Mouse (Mus musculus): ENCODE data around the gene Jmjd1c. TPM values are rescaled to one million over a fixed set of nuclear protein-coding genes. Genes with fewer than 3 reads are reported as not detected.
A peak's percentile ranks its signal among the peaks of the same experiment; 100 is the strongest.

The Jmjd1c gene
- polyA plus RNA-seq, 1 experiment from 2014 or later: 29.9 TPM

DNA sequence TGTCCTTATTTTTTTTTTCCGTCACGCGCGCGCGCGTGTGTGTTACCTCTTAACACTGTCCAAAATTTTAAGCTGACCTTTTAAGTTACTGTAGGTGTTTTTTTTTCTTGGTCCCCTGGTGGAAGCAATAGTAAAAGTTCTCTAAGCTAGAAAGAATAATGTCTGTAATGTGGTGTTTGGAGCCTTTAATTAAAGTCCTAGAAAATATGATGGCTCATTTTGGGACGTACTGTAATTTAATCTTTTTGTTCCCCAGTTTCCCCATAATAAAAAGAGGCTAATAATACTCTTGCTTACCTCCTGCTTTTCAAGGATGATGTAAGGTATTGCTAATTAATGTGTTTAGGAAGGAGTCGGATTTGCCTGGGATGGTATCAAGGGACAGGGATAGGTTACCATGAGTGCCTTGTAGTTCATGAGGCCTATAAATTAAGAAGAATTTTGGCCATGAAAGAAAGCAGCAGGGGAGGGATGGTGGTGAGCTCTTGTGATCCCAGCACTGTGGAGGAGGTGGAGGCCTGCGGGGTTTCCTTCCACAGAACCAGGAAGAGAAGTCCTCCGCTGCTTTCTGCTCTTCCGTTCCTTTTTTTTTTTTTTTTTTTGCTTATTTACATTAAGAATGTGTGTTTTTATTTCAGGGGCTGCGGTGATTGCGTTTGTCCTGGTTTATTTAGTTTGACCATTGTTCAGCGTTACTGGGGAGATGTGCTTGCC lies 1.7 kb downstream of the Jmjd1c start:
- ATAC-seq (replicated peaks; ENCODE audit: extremely low read depth, insufficient read depth, low FRiP score): no peak
- Histone ChIP-seq H3K27me3 (ENCODE audit: control insufficient read depth, insufficient read depth, low read length) (no peaks in the 10 kb centered on the region), H3K27ac (ENCODE audit: low read length) (peak overlapping the region; percentile 99), H3K9ac (ENCODE audit: low read length) (peak overlapping the region; percentile 100), H3K4me3 (ENCODE audit: low read length) (peak overlapping the region; percentile 92), H3K9me3 (replicated peaks; ENCODE audit: control insufficient read depth, low read length) (no peaks in the 10 kb centered on the region), H3K36me3 (ENCODE audit: control insufficient read depth, insufficient read depth) (no peaks in the 10 kb centered on the region), H3K4me2 (ENCODE audit: low read depth, low read length) (peak overlapping the region; percentile 75), H3K4me1 (ENCODE audit: control insufficient read depth, insufficient read depth, low read length) (peaks cover 50% of the 10 kb centered on the region)
- 3% methylated on average over 15 of the region's 15 CpGs for WGBS

DNA sequence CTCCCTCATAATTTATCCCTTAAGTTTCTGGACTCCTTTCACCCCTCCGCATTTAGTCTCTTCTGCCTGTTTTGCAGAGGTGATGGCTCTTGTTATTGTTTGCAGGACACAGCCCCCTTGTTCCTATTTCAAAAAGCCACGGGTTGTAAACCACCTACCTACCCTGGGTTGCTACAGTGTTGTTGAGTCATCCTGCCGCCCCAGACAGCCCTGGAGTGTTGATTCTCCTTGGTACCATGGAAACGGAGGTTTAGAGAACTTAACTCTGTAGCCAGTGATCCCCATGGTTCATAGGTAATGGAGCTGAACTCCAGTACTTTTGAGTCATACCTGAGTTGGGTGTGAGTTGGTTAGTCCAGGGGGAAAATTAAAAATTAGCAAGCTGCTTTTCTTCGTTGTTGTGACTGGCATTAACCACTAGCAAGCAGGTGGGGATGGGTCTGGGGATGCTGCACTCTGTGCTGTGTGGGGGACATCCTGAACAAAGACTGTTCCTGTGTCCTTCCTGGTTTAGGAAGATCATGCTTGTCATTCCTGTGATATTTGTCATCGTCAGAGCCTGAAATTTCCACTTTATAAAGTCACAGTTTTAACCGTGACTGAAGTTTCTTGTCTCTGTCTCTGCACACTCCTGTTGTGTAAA lies 2.6 kb downstream of the Jmjd1c start:
- no peak for ATAC-seq (replicated peaks; ENCODE audit: extremely low read depth, insufficient read depth, low FRiP score)
- Histone ChIP-seq H3K4me3 (ENCODE audit: low read length) (peak overlapping the region; percentile 92), H3K27ac (ENCODE audit: low read length) (peak overlapping the region; percentile 99), H3K4me2 (ENCODE audit: low read depth, low read length) (peak overlapping the region; percentile 75), H3K4me1 (ENCODE audit: control insufficient read depth, insufficient read depth, low read length) (peaks cover 59% of the 10 kb centered on the region), H3K36me3 (ENCODE audit: control insufficient read depth, insufficient read depth) (no peaks in the 10 kb centered on the region), H3K27me3 (ENCODE audit: control insufficient read depth, insufficient read depth, low read length) (no peaks in the 10 kb centered on the region), H3K9me3 (replicated peaks; ENCODE audit: control insufficient read depth, low read length) (no peaks in the 10 kb centered on the region), H3K9ac (ENCODE audit: low read length) (peak overlapping the region; percentile 100)
- 16% methylated on average over 7 of the region's 7 CpGs for WGBS

DNA sequence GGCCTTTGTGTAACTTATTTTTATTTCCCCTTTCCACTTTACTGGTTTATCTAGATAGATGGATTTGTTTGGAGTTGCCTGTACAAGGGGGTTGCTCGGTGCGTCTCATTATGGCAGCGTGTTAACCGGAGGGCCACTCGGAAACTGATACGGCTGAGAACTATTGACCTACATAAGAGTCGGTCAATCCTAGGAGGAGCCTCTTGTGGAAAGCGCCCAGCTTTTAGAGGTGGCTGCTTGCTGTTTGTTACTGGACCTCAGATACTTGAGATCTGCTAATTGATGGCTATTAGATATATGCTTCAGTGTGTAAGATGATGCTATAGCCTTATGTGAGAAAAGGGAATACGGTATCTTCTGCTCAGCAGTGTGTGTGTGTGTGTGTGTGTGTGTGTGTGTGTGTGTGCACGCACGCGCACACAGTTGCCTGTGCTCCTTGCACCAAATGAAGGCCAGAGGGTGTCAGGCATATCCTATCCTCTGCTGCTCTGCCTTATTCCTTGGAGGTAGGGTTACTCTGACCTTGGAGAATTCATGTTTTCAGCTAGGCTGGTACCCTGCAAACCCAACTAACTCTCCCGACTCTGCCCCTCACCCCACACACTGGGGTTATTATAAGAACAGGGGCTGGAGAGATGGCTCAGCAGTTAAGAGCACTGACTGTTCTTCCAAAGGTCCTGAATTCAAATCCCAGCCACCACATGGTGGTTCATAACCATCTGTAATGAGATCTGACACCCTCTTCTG lies 3.4 kb downstream of the Jmjd1c start:
- Histone ChIP-seq H3K4me3 (ENCODE audit: low read length) (peak overlapping the region; percentile 92), H3K27ac (ENCODE audit: low read length) (peak overlapping the region; percentile 99), H3K9ac (ENCODE audit: low read length) (peak overlapping the region; percentile 58)

DNA sequence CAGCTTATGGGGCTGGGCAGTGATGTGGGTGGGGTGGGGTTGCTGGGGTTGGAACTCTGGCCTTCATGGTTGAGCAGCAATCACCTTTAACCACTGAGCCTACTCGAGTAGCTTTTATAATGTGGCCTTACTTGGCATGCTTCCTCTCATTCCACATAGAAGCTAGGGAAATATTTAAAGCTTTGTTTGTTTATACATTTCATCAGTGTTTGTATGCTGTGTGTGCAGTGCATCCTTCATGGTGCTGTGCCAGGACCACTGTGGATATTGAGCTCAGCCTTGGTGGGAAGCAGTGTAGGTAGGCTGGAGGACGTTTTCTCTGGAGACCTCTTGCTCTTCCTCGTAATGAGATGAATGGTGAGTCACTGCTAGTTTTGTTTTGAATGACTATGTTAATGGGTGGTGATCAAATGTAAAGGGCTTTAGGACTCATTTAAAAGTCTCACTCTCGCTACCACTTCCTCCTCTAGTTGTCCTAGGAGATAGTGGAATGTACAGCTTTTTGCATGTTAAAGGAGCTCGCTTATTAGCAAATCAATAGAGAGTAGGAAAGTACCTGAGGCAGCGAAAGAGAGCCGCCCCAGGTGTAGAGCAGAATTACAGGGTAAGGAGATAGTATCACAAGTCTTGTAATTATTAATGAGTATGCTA lies 4.2 kb downstream of the Jmjd1c start:
- no peak for ATAC-seq (replicated peaks; ENCODE audit: extremely low read depth, insufficient read depth, low FRiP score)
- Histone ChIP-seq H3K27me3 (ENCODE audit: control insufficient read depth, insufficient read depth, low read length) (no peaks in the 10 kb centered on the region), H3K4me1 (ENCODE audit: control insufficient read depth, insufficient read depth, low read length) (peaks cover 72% of the 10 kb centered on the region), H3K4me3 (ENCODE audit: low read length) (no peak overlapping the region), H3K36me3 (ENCODE audit: control insufficient read depth, insufficient read depth) (no peaks in the 10 kb centered on the region), H3K9me3 (replicated peaks; ENCODE audit: control insufficient read depth, low read length) (no peaks in the 10 kb centered on the region), H3K4me2 (ENCODE audit: low read depth, low read length) (no peak overlapping the region), H3K9ac (ENCODE audit: low read length) (no peak overlapping the region), H3K27ac (ENCODE audit: low read length) (no peak overlapping the region)
- 61% methylated on average over 7 of the region's 7 CpGs for WGBS

More for the DNA sequence above, 3.4 kb downstream of the Jmjd1c start:
- H3K27me3 ChIP-seq (ENCODE audit: control insufficient read depth, insufficient read depth, low read length): no peaks in the 10 kb centered on the region
- H3K9me3 ChIP-seq (replicated peaks; ENCODE audit: control insufficient read depth, low read length): no peaks in the 10 kb centered on the region
- H3K36me3 ChIP-seq (ENCODE audit: control insufficient read depth, insufficient read depth): no peaks in the 10 kb centered on the region
- H3K4me1 ChIP-seq (ENCODE audit: control insufficient read depth, insufficient read depth, low read length): peaks cover 67% of the 10 kb centered on the region
- no peak for ATAC-seq (replicated peaks; ENCODE audit: extremely low read depth, insufficient read depth, low FRiP score)
- 47% methylated on average over 13 of the region's 13 CpGs for WGBS
- H3K4me2 ChIP-seq (ENCODE audit: low read depth, low read length): peak overlapping the region; percentile 75

DNA sequence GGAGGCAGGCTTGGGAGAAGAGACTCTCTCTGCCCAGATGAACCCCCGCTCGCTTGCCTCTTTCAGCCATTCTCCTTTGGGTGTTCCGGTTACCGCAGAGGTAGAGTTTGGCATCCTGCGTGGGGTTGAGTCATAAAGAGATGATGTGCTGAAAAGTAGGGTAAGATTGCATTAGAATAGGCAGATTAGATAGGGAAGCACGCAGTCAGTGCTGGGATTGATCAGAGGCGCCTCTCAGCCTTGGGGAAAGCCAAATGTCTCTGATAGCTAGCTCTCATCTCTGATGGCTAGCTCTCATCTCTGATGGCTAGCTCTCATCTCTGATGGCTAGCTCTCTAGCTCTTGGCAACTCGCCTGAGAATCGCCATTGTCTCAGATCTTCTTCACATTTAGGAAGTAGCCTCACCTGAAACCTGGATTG lies 4.9 kb downstream of the Jmjd1c start:
- Histone ChIP-seq H3K27me3 (ENCODE audit: control insufficient read depth, insufficient read depth, low read length) (no peaks in the 10 kb centered on the region), H3K4me3 (ENCODE audit: low read length) (no peak overlapping the region), H3K4me1 (ENCODE audit: control insufficient read depth, insufficient read depth, low read length) (peaks cover 76% of the 10 kb centered on the region), H3K9ac (ENCODE audit: low read length) (no peak overlapping the region), H3K36me3 (ENCODE audit: control insufficient read depth, insufficient read depth) (no peaks in the 10 kb centered on the region), H3K9me3 (replicated peaks; ENCODE audit: control insufficient read depth, low read length) (no peaks in the 10 kb centered on the region), H3K4me2 (ENCODE audit: low read depth, low read length) (no peak overlapping the region), H3K27ac (ENCODE audit: low read length) (no peak overlapping the region)
- ATAC-seq (replicated peaks; ENCODE audit: extremely low read depth, insufficient read depth, low FRiP score): no peak
- WGBS: 49% methylated on average over 9 of the region's 9 CpGs

DNA sequence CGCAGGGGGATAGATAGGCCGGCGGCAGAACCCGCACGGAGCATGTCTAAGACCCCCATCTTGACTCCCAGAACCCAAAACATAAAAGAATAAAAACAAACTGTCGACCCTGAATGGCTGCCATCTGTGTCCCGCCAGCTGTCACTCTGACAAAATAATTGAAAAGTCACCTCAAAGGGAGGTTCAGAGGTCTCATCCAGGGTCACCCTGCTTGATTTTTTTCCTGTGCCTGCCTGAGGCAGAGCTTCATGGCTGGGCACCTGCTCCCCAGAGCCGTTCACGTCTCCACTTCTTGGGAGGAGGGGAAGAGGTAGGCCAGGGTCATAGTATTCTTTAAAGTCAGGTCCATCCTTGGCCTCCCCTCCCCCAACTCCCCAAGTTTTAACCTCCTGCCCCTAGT lies 8.6 kb downstream of the Jmjd1c start:
- no peak overlapping the region for H3K4me3 ChIP-seq (ENCODE audit: low read length)
- H3K36me3 ChIP-seq (ENCODE audit: control insufficient read depth, insufficient read depth): no peaks in the 10 kb centered on the region; the same call in 1 of the 2 replicates
- no peaks in the 10 kb centered on the region for H3K27me3 ChIP-seq (ENCODE audit: control insufficient read depth, insufficient read depth, low read length)
- peaks cover 86% of the 10 kb centered on the region for H3K4me1 ChIP-seq (ENCODE audit: control insufficient read depth, insufficient read depth, low read length)
- no peak for ATAC-seq (replicated peaks; ENCODE audit: extremely low read depth, insufficient read depth, low FRiP score)
- peak overlapping the region; percentile 9; the same call in 1 of the 2 replicates for H3K27ac ChIP-seq (ENCODE audit: low read length)
- WGBS: 23% methylated on average over 9 of the region's 9 CpGs
- H3K9me3 ChIP-seq (replicated peaks; ENCODE audit: control insufficient read depth, low read length): no peaks in the 10 kb centered on the region
- peak overlapping the region; percentile 46 for H3K4me2 ChIP-seq (ENCODE audit: low read depth, low read length)
- no peak overlapping the region for H3K9ac ChIP-seq (ENCODE audit: low read length)

DNA sequence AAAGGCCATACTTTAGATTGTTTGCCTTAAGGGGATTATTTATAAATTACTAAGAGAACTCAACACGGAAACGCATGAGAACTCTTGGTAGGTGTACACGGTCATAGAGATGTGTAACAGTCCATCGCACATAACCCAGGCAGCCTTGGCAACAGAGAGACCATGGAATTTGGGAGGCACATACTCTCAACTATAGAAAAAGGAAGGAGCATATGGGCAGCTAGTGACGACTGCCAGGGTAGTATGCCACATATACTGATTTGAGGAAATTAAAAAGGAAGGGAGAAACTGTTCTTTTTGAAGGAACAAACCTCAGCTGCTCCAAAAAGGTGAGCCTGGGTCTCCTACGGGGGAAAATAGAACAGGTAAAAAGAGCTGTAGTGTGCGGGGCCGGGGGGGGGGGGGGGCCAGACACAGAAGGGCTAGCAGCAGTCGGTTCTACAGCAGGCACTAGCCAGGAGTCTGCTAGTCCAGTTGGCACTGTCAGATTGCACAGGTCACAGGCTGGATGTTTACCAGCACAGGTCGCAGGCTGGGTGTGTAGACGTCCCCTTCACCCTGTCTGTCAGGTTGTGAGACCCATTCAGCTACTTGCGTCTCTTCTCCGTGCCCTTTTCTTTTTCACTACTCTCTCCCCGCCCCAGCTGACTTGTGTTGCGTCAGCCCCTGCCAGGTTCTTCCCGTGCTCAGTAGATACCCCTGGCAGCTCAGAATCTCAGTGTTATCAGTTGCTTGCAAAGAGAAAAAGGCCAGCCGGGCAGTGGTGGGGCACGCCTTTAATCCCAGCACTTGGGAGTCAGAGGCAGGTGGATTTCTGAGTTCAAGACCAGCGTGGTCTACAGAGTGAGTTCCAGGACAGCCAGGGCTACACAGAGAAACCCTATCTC lies 9.6 kb downstream of the Jmjd1c start:
- no peak overlapping the region for H3K4me3 ChIP-seq (ENCODE audit: low read length)
- ATAC-seq (replicated peaks; ENCODE audit: extremely low read depth, insufficient read depth, low FRiP score): 0 out of 2 replicates have a peak, but pooled peaks have one; percentile 20
- H3K36me3 ChIP-seq (ENCODE audit: control insufficient read depth, insufficient read depth): no peaks in the 10 kb centered on the region; the same call in 1 of the 2 replicates
- H3K27me3 ChIP-seq (ENCODE audit: control insufficient read depth, insufficient read depth, low read length): no peaks in the 10 kb centered on the region
- WGBS: 47% methylated on average over 19 of the region's 19 CpGs
- no peaks in the 10 kb centered on the region for H3K9me3 ChIP-seq (replicated peaks; ENCODE audit: control insufficient read depth, low read length)
- H3K4me2 ChIP-seq (ENCODE audit: low read depth, low read length): no peak overlapping the region
- peaks cover 78% of the 10 kb centered on the region for H3K4me1 ChIP-seq (ENCODE audit: control insufficient read depth, insufficient read depth, low read length)
- no peak overlapping the region for H3K9ac ChIP-seq (ENCODE audit: low read length)
- H3K27ac ChIP-seq (ENCODE audit: low read length): no peak overlapping the region

DNA sequence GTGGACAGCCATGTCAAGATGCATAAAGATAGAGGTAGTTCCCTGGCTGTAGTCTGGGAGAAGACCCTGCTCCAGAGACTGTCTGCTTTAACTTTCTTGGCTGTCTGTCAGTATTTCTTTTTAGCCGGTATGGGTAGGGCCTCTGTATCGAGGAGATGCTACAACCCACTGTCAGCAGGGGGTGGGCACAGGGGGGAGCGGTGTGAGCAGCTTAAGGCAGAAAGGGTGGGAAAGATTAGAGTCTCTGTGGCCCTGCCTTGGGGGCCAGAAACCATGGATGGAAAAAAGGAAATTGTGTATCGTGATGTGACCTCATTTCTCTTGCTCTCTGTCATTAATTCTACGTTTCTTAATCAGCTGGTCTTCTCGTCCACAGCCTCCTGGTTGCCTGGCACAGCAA lies 10.5 kb downstream of the Jmjd1c start:
- Histone ChIP-seq H3K4me3 (ENCODE audit: low read length) (no peak overlapping the region), H3K4me1 (ENCODE audit: control insufficient read depth, insufficient read depth, low read length) (peaks cover 78% of the 10 kb centered on the region), H3K4me2 (ENCODE audit: low read depth, low read length) (no peak overlapping the region), H3K9ac (ENCODE audit: low read length) (no peak overlapping the region), H3K9me3 (replicated peaks; ENCODE audit: control insufficient read depth, low read length) (no peaks in the 10 kb centered on the region), H3K27ac (ENCODE audit: low read length) (no peak overlapping the region), H3K27me3 (ENCODE audit: control insufficient read depth, insufficient read depth, low read length) (no peaks in the 10 kb centered on the region), H3K36me3 (ENCODE audit: control insufficient read depth, insufficient read depth) (no peaks in the 10 kb centered on the region; the same call in 1 of the 2 replicates)
- ATAC-seq (replicated peaks; ENCODE audit: extremely low read depth, insufficient read depth, low FRiP score): no peak
- 66% methylated on average over 6 of the region's 6 CpGs for WGBS

Measured in heart, embryonic 16.5 days (tissue).